Mouse (Mus musculus) kidney, postnatal 4 days (tissue): ENCODE measurements at regions not wholly inside any gene's neighbourhood (a gene's known extent, or its start where the extent isn't known, plus 50 kb on each side); places are given as distances from the start of the nearest gene placed in this dataset.

Experiments used
- DNase-seq, 2 experiments: peaks; one replicate each; pipeline ENCODE4 v3.0.0; 2021; ENCODE audit warnings: mixed read lengths in 2 of 2

DNA sequence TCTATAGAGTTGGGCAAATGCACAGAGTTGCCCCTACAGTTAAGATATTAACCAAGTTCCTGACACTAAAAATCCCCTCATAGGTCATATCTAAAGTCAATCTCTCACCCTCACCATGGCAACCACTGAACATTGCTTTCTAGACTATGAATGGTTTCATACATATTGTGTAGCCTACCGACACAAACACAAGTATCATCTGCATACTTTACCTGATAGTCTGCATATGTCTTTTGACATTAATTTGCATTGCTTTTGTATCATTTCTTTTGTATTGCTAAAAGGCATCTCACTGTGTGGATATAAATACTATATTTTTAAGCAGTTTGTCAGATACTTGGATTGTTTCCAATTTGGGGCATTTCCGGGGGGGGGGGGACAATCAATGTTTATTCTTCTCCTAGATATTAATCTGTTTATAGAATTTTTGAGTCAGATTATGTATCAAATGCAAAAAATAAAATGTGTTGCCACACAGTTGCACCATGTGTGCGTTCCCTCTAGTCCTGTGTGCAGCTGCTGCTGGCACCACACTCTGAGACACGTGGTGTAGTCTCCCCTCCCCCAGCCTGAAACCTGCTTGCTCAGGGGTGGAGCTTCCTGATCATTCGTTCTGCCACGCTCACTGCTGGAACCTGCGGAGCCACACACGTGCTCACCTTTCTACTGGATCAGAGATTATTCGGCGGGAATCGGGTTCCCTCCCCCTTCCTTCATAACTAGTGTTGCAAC lies 94.7 kb upstream of the Mapk10 start:
- DNase-seq = no peak

- DNase-seq = no peak
Observed at GRCm38 (mm10) chr5:103304975-103305374, 93.8 kb upstream of the Mapk10 start.

DNA sequence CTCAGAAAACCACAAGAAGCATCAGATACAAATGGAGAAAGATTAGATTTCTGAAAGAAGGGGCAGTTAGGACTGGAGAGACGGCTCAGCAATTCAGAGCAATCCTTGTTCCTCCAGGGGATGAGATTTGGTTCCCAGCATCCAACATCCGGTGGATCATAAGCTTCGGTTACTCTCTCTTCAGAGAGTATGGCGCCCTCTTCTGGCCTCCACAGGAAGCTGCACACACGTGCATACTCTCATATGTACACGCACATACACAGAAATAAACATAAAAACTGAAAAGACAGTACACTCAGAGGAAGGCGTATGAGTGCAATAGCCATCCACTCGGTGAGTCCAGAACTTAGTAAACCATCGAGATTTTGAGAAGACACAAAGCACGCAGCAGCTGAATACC lies 91.6 kb upstream of the Mapk10 start:
- no peak for DNase-seq

- peak in 1 of 2 experiments; percentile 6 for DNase-seq
Observed at GRCm38 (mm10) chr5:103301303-103301702, 90.2 kb upstream of the Mapk10 start.

- no peak for DNase-seq
Observed at GRCm38 (mm10) chr5:103293953-103294352, 82.8 kb upstream of the Mapk10 start.

GRCm38 (mm10) chr5:103291691-103292090 lies 80.6 kb upstream of the Mapk10 start:
- DNase-seq = no peak

GRCm38 (mm10) chr5:103291219-103291618 lies 80.1 kb upstream of the Mapk10 start:
- no peak for DNase-seq

DNA sequence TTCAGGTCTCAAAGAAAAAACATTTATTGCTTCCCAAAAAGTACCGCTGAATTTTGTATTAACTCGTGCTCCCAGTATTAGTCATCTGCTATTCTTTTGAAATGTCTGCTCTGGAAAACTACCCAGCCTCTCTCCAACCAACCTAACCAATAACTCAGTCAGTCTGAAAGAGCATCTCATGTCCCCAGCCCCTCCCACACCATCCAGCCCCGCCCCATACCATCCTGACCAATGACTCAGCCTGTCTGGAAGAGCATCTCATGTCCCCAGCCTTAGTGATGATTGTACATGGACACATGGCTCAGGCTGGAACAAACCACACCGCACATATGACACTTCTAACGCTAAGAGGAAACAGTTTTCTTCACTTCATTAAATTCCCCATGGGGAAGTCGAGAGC lies 58.1 kb upstream of the Mapk10 start:
- no peak for DNase-seq

GRCm38 (mm10) chr5:103264903-103265302 lies 53.8 kb upstream of the Mapk10 start:
- no peak for DNase-seq

GRCm38 (mm10) chr5:103261406-103261805 lies 50.3 kb upstream of the Mapk10 start:
- peak; percentile 8 to 15 for DNase-seq
